Mouse (Mus musculus): ENCODE results near the gene Bptf. TPM values are rescaled to one million over a fixed set of nuclear protein-coding genes. Genes with fewer than 3 reads are reported as not detected.
A peak's percentile ranks its signal among the peaks of the same experiment; 100 is the strongest.
"Not testable (repeated sequence)": the region's sequence is repeated elsewhere in the genome, so short reads cannot be mapped to it uniquely, and the experiment has no call there.

Bptf gene
- polyA plus RNA-seq, 1 experiment = 56.9 TPM

- DNase-seq = no peak
- TF ChIP-seq POLR2A (IDR thresholded peaks at IDR 0.05; ENCODE audit: borderline replicate concordance, insufficient read depth, low read length) (no peak), CTCF (IDR thresholded peaks at IDR 0.05; ENCODE audit: borderline replicate concordance, insufficient read depth, low read depth, low read length) (no peak)
- WGBS = 83% methylated on average over 2 of the region's 2 CpGs
- H3K4me3 ChIP-seq (replicated peaks; ENCODE audit: insufficient read depth, low read depth, low read length) = no peak overlapping the region
- H3K4me1 ChIP-seq (ENCODE audit: control insufficient read depth, insufficient read depth, low read length) = no peaks in the 10 kb centered on the region
- no peak overlapping the region for H3K27ac ChIP-seq (ENCODE audit: insufficient read depth, low read length)
- H3K27me3 ChIP-seq (ENCODE audit: control insufficient read depth, insufficient read depth, low read length) = no peaks in the 10 kb centered on the region
Observed at GRCm38 (mm10) chr11:107142382-107142781, 10.5 kb upstream of the Bptf start.

DNA sequence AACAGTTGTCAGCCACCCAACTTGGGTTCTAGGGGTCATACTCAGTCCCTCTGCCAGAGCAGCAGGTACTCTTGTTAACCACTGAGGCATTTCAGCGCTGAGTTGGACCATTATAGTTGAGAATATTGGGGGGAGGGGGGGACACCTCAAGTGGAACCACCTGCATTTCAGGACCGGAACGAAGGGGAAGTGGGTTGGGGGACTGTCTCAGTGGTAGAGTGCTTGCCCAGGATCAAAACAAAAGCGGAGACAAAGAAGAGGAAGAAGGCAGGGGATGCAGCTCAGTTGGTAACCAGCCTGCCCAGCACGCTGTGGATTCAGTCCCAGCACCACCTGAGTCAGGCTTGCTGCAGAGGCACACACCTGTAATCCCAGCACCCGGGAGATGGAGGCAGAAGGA is 8.8 kb upstream of the Bptf start:
- Histone ChIP-seq H3K27ac (ENCODE audit: insufficient read depth, low read length) (no peak overlapping the region), H3K4me1 (ENCODE audit: control insufficient read depth, insufficient read depth, low read length) (no peaks in the 10 kb centered on the region), H3K4me3 (replicated peaks; ENCODE audit: insufficient read depth, low read depth, low read length) (no peak overlapping the region), H3K27me3 (ENCODE audit: control insufficient read depth, insufficient read depth, low read length) (no peaks in the 10 kb centered on the region)
- TF ChIP-seq CTCF (IDR thresholded peaks at IDR 0.05; ENCODE audit: borderline replicate concordance, insufficient read depth, low read depth, low read length) (no peak), POLR2A (IDR thresholded peaks at IDR 0.05; ENCODE audit: borderline replicate concordance, insufficient read depth, low read length) (no peak)
- DNase-seq = no peak
- 17% methylated on average over 6 of the region's 6 CpGs for WGBS

GRCm38 (mm10) chr11:107138633-107139032 is 6.7 kb upstream of the Bptf start:
- DNase-seq = no peak
- TF ChIP-seq CTCF (IDR thresholded peaks at IDR 0.05; ENCODE audit: borderline replicate concordance, insufficient read depth, low read depth, low read length) (no peak), POLR2A (IDR thresholded peaks at IDR 0.05; ENCODE audit: borderline replicate concordance, insufficient read depth, low read length) (no peak)
- H3K27ac ChIP-seq (ENCODE audit: insufficient read depth, low read length) = no peak overlapping the region
- H3K27me3 ChIP-seq (ENCODE audit: control insufficient read depth, insufficient read depth, low read length) = no peaks in the 10 kb centered on the region
- H3K4me3 ChIP-seq (replicated peaks; ENCODE audit: insufficient read depth, low read depth, low read length) = no peak overlapping the region
- no peaks in the 10 kb centered on the region for H3K4me1 ChIP-seq (ENCODE audit: control insufficient read depth, insufficient read depth, low read length)
- 74% methylated on average over 3 of the region's 3 CpGs for WGBS

DNA sequence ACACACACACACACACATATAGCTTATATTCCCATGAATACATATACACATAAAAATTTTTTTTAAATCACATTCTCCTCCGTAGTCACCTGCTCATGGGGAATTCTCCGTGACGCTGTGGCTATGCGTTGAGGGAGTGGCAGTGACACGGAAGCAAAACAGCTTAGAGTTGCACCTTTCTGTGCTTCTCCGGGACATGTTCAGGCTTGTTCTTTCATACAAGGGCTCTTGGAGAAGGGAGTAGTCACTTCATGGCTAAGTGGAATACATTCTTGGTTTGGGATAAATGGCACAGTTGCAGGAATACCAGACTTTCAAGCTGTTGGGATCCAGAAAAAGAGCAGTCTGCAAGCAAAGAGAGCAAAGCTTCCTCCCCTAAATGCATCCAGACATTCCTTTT is 5.7 kb upstream of the Bptf start:
- no peak overlapping the region for H3K4me3 ChIP-seq (replicated peaks; ENCODE audit: insufficient read depth, low read depth, low read length)
- DNase-seq = no peak
- no peaks in the 10 kb centered on the region for H3K27me3 ChIP-seq (ENCODE audit: control insufficient read depth, insufficient read depth, low read length)
- H3K27ac ChIP-seq (ENCODE audit: insufficient read depth, low read length) = no peak overlapping the region
- no peaks in the 10 kb centered on the region for H3K4me1 ChIP-seq (ENCODE audit: control insufficient read depth, insufficient read depth, low read length)
- WGBS = 96% methylated on average over 6 of the region's 6 CpGs
- no peak for TF ChIP-seq POLR2A (IDR thresholded peaks at IDR 0.05; ENCODE audit: borderline replicate concordance, insufficient read depth, low read length)
- TF ChIP-seq CTCF (IDR thresholded peaks at IDR 0.05; ENCODE audit: borderline replicate concordance, insufficient read depth, low read depth, low read length) = no peak

DNA sequence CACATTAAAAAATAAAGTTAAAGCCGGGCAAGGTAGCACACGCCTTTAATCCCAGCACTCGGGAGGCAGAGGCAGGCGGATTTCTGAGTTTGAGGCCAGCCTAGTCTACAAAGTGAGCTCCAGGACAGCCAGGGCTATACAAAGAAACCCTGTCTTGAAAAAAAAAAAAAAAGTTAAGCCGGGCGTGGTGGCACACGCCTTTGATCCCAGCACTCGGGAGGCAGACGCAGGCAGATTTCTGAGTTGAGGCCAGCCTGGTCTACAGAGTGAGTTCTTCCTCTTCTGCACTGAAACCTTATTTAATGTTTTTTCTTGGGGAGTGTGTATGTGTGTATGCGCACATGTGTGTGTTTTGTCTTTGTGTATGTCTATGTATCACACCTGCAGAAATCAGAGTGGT is 4.5 kb upstream of the Bptf start:
- not testable (repeated sequence) for DNase-seq; H3K4me3 ChIP-seq (replicated peaks; ENCODE audit: insufficient read depth, low read depth, low read length); H3K27ac ChIP-seq (ENCODE audit: insufficient read depth, low read length); H3K4me1 ChIP-seq (ENCODE audit: control insufficient read depth, insufficient read depth, low read length); H3K27me3 ChIP-seq (ENCODE audit: control insufficient read depth, insufficient read depth, low read length)
- 95% methylated on average over 10 of the region's 10 CpGs for WGBS

DNA sequence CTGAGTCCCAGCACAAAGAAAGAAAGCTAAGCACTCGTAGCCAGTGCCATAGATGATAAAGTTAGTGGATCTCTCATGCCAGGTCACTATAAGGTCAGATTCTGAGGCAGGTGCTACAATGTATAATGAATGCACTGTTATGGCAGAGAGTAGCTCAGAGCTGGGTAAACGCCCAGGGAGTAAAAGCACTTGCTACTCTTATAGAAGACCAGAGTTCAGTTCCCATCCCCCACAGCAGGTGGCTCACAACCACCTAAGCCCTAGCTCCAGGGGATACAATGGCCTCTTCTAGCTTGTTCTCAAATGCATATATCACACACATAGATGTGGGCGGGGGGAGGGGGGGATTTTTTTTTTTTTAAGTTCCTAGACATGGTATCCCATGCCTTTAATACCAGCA is 3.8 kb upstream of the Bptf start:
- no peak overlapping the region for H3K27ac ChIP-seq (ENCODE audit: insufficient read depth, low read length)
- 60% methylated on average over 3 of the region's 3 CpGs for WGBS
- H3K4me3 ChIP-seq (replicated peaks; ENCODE audit: insufficient read depth, low read depth, low read length) = no peak overlapping the region
- DNase-seq = no peak
- H3K27me3 ChIP-seq (ENCODE audit: control insufficient read depth, insufficient read depth, low read length) = no peaks in the 10 kb centered on the region
- H3K4me1 ChIP-seq (ENCODE audit: control insufficient read depth, insufficient read depth, low read length) = no peaks in the 10 kb centered on the region
- no peak for TF ChIP-seq CTCF (IDR thresholded peaks at IDR 0.05; ENCODE audit: borderline replicate concordance, insufficient read depth, low read depth, low read length)
- no peak for TF ChIP-seq POLR2A (IDR thresholded peaks at IDR 0.05; ENCODE audit: borderline replicate concordance, insufficient read depth, low read length)

- Histone ChIP-seq H3K27me3 (ENCODE audit: control insufficient read depth, insufficient read depth, low read length) (no peaks in the 10 kb centered on the region), H3K27ac (ENCODE audit: insufficient read depth, low read length) (no peak overlapping the region), H3K4me3 (replicated peaks; ENCODE audit: insufficient read depth, low read depth, low read length) (peak overlapping the region; percentile 50), H3K4me1 (ENCODE audit: control insufficient read depth, insufficient read depth, low read length) (no peaks in the 10 kb centered on the region)
- 4% methylated on average over 16 of the region's 16 CpGs for WGBS
- TF ChIP-seq CTCF (IDR thresholded peaks at IDR 0.05; ENCODE audit: borderline replicate concordance, insufficient read depth, low read depth, low read length) (no peak), POLR2A (IDR thresholded peaks at IDR 0.05; ENCODE audit: borderline replicate concordance, insufficient read depth, low read length) (no peak)
- DNase-seq = no peak
Observed at GRCm38 (mm10) chr11:107132426-107132825, 499 bp upstream of the Bptf start.

GRCm38 (mm10) chr11:107130879-107131748 is 813 bp downstream of the Bptf start:
- DNase-seq = peak; percentile 76 to 80
- Histone ChIP-seq H3K4me3 (replicated peaks; ENCODE audit: insufficient read depth, low read depth, low read length) (peak overlapping the region; percentile 77), H3K4me1 (ENCODE audit: control insufficient read depth, insufficient read depth, low read length) (no peaks in the 10 kb centered on the region; the same call in 1 of the 2 replicates), H3K27me3 (ENCODE audit: control insufficient read depth, insufficient read depth, low read length) (no peaks in the 10 kb centered on the region), H3K27ac (ENCODE audit: insufficient read depth, low read length) (peak overlapping the region; percentile 76)
- peak; percentile 49; the same call in 1 of the 2 replicates for TF ChIP-seq POLR2A (IDR thresholded peaks at IDR 0.05; ENCODE audit: borderline replicate concordance, insufficient read depth, low read length)
- TF ChIP-seq CTCF (IDR thresholded peaks at IDR 0.05; ENCODE audit: borderline replicate concordance, insufficient read depth, low read depth, low read length) = no peak
- 2% methylated on average over 47 of the region's 65 CpGs for WGBS

Data from cerebellum, adult 2 months (tissue).